Comparison of ENCODE assay signal across 8 mouse cellular contexts in the genomic region with DNA sequence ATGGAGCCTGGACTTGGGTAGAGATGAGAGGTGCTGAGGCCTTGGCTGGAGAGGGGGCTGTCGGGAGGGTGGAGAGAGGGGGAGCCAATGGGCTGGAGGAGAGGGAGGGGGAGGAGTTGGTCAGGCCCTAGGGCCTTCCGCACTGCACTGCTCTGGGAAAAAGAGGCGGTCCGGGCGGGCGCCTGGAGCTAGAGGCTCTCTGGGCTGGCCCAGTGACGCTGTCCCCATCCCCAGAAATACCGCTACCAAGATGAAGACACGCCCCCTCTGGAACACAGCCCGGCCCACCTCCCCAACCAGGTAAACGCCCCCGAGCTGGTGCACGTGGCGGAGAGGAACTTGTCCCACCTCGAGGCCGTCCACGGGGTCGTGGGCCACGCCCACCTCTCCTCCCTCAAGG. TPM values are rescaled to one million over a fixed set of nuclear protein-coding genes. Genes with fewer than 3 reads are reported as not detected.
DNase-seq lines count a peak whose midpoint lies in the region; ATAC-seq lines count a peak whose summit lies in the region.

No protein-coding gene starts in this region.

- peak overlapping the region; percentile 90 for H3K27ac ChIP-seq in embryonic facial prominence, embryonic 13.5 days
- H3K27ac ChIP-seq in heart, embryonic 15.5 days = peak overlapping the region; percentile 62
- H3K27ac ChIP-seq in limb, embryonic 13.5 days = peak overlapping the region; percentile 81; the same call in 1 of the 2 replicates
- 0 out of 2 replicates have a peak overlapping the region, but pooled peaks have one; percentile 23 for H3K27ac ChIP-seq in neural tube, embryonic 11.5 days (ENCODE audit: low read depth, low read length)

- WGBS in embryonic facial prominence, embryonic 13.5 days = 3% methylated on average over 17 of the region's 19 CpGs
- 7% methylated on average over 18 of the region's 19 CpGs for WGBS in heart, embryonic 15.5 days
- WGBS in limb, embryonic 13.5 days = 2% methylated on average over 19 of the region's 19 CpGs
- 0% methylated on average over 19 of the region's 19 CpGs for WGBS in neural tube, embryonic 11.5 days

- no peaks in the 10 kb centered on the region for H3K27me3 ChIP-seq in embryonic facial prominence, embryonic 13.5 days
- H3K27me3 ChIP-seq in heart, embryonic 15.5 days = no peaks in the 10 kb centered on the region
- H3K27me3 ChIP-seq in limb, embryonic 13.5 days = no peaks in the 10 kb centered on the region
- H3K27me3 ChIP-seq in neural tube, embryonic 11.5 days (ENCODE audit: control insufficient read depth, insufficient read depth, low read length) = no peaks in the 10 kb centered on the region

- no peaks in the 10 kb centered on the region for H3K9me3 ChIP-seq in embryonic facial prominence, embryonic 13.5 days
- no peaks in the 10 kb centered on the region for H3K9me3 ChIP-seq in heart, embryonic 15.5 days (replicated peaks)
- no peaks in the 10 kb centered on the region for H3K9me3 ChIP-seq in limb, embryonic 13.5 days
- no peaks in the 10 kb centered on the region for H3K9me3 ChIP-seq in neural tube, embryonic 11.5 days (ENCODE audit: control insufficient read depth, low read length)

- DNase-seq in right cerebral cortex, adult 18-20 months = peak; percentile 29
- no peak for DNase-seq in right cerebral cortex, postnatal 36 days (ENCODE audit: low spot score in 2 of 2)
- peak; percentile 47 for DNase-seq in neural tube, embryonic 11.5 days (ENCODE audit: low spot score)
- no peak for DNase-seq in thymus, postnatal 14 days
- no peak for DNase-seq in left cerebral cortex, adult 18-20 months (ENCODE audit: low spot score in 2 of 2)

- H3K36me3 ChIP-seq in embryonic facial prominence, embryonic 13.5 days = peaks cover 15% of the 10 kb centered on the region
- H3K36me3 ChIP-seq in heart, embryonic 15.5 days = peaks cover 8% of the 10 kb centered on the region
- H3K36me3 ChIP-seq in limb, embryonic 13.5 days = peaks cover 15% of the 10 kb centered on the region
- H3K36me3 ChIP-seq in neural tube, embryonic 11.5 days (ENCODE audit: control insufficient read depth, insufficient read depth, low read length) = peaks cover 8% of the 10 kb centered on the region

- peak; percentile 40; the same call in 1 of the 2 replicates for ATAC-seq in embryonic facial prominence, embryonic 13.5 days (ENCODE audit: insufficient number of reproducible peaks, insufficient read depth, low FRiP score, low TSS enrichment, low read depth)
- ATAC-seq in heart, embryonic 15.5 days (replicated peaks; ENCODE audit: insufficient number of reproducible peaks, insufficient read depth, low FRiP score, low read depth) = peak; percentile 54
- ATAC-seq in limb, embryonic 13.5 days (ENCODE audit: low FRiP score, low read depth) = peak; percentile 51; the same call in 1 of the 2 replicates
- ATAC-seq in neural tube, embryonic 11.5 days (ENCODE audit: insufficient read depth, low FRiP score, low TSS enrichment) = no peak

- peak overlapping the region; percentile 65 for H3K4me2 ChIP-seq in embryonic facial prominence, embryonic 13.5 days
- peak overlapping the region; percentile 54 for H3K4me2 ChIP-seq in heart, embryonic 15.5 days
- H3K4me2 ChIP-seq in limb, embryonic 13.5 days (replicated peaks) = peak overlapping the region; percentile 61
- peak overlapping the region; percentile 41 for H3K4me2 ChIP-seq in neural tube, embryonic 11.5 days (ENCODE audit: low read depth)

- peak overlapping the region; percentile 22 for H3K4me3 ChIP-seq in embryonic facial prominence, embryonic 13.5 days
- H3K4me3 ChIP-seq in heart, embryonic 15.5 days = peak overlapping the region; percentile 40
- H3K4me3 ChIP-seq in limb, embryonic 13.5 days = peak overlapping the region; percentile 23
- H3K4me3 ChIP-seq in neural tube, embryonic 11.5 days (ENCODE audit: low read depth, low read length) = peak overlapping the region; percentile 25

- peaks cover 82% of the 10 kb centered on the region for H3K4me1 ChIP-seq in embryonic facial prominence, embryonic 13.5 days
- peaks cover 55% of the 10 kb centered on the region for H3K4me1 ChIP-seq in heart, embryonic 15.5 days (replicated peaks)
- peaks cover 81% of the 10 kb centered on the region for H3K4me1 ChIP-seq in limb, embryonic 13.5 days
- H3K4me1 ChIP-seq in neural tube, embryonic 11.5 days (ENCODE audit: control insufficient read depth, insufficient read depth, low read length) = peaks cover 54% of the 10 kb centered on the region

- peak overlapping the region; percentile 62; the same call in 1 of the 2 replicates for H3K9ac ChIP-seq in embryonic facial prominence, embryonic 13.5 days
- no peak overlapping the region for H3K9ac ChIP-seq in heart, embryonic 15.5 days
- peak overlapping the region; percentile 43; the same call in 1 of the 2 replicates for H3K9ac ChIP-seq in limb, embryonic 13.5 days
- peak overlapping the region; percentile 39 for H3K9ac ChIP-seq in neural tube, embryonic 11.5 days (ENCODE audit: low read length)

RNA-seq across cellular contexts. Expression of gene Dlg4, which starts 9.9 kb away (rescaled TPM):
- polyA plus RNA-seq in embryonic facial prominence, embryonic 13.5 days (2015; fragmentation: Nextera tagmentation; extraction: Ambion mirVana) = 13.1 and 13.5 TPM in 2 replicates
- polyA plus RNA-seq in heart, embryonic 15.5 days (2015; fragmentation: Nextera tagmentation; extraction: Ambion mirVana) = 4.8 and 5.1 TPM in 2 replicates
- polyA plus RNA-seq in limb, embryonic 13.5 days (2015; fragmentation: Nextera tagmentation; extraction: Ambion mirVana) = 14.2 and 14.8 TPM in 2 replicates
- polyA plus RNA-seq in neural tube, embryonic 11.5 days (2014; fragmentation: Nextera tagmentation; extraction: Ambion mirVana) = 14.6 and 15.0 TPM in 2 replicates
- total RNA-seq in left cerebral cortex, adult 18-20 months (2021) = 100 to 1,000 TPM; 718 to 731 TPM

RNA-seq across cellular contexts. Expression of gene Acadvl, which starts 11.5 kb away (rescaled TPM):
- 78.2 and 82.3 TPM in 2 replicates for polyA plus RNA-seq in embryonic facial prominence, embryonic 13.5 days (2015; fragmentation: Nextera tagmentation; extraction: Ambion mirVana)
- 200 and 235 TPM in 2 replicates for polyA plus RNA-seq in heart, embryonic 15.5 days (2015; fragmentation: Nextera tagmentation; extraction: Ambion mirVana)
- polyA plus RNA-seq in limb, embryonic 13.5 days (2015; fragmentation: Nextera tagmentation; extraction: Ambion mirVana) = 76.0 and 81.1 TPM in 2 replicates
- polyA plus RNA-seq in neural tube, embryonic 11.5 days (2014; fragmentation: Nextera tagmentation; extraction: Ambion mirVana) = 49.3 and 54.1 TPM in 2 replicates
- 10 to 100 TPM; 55.6 to 57.9 TPM for total RNA-seq in left cerebral cortex, adult 18-20 months (2021)

RNA-seq across cellular contexts. Expression of gene Dvl2, which starts 26.3 kb away (rescaled TPM):
- polyA plus RNA-seq in embryonic facial prominence, embryonic 13.5 days (2015; fragmentation: Nextera tagmentation; extraction: Ambion mirVana) = 55.0 and 56.8 TPM in 2 replicates
- polyA plus RNA-seq in heart, embryonic 15.5 days (2015; fragmentation: Nextera tagmentation; extraction: Ambion mirVana) = 17.4 and 24.8 TPM in 2 replicates
- 54.3 and 59.8 TPM in 2 replicates for polyA plus RNA-seq in limb, embryonic 13.5 days (2015; fragmentation: Nextera tagmentation; extraction: Ambion mirVana)
- polyA plus RNA-seq in neural tube, embryonic 11.5 days (2014; fragmentation: Nextera tagmentation; extraction: Ambion mirVana) = 35.8 and 39.0 TPM in 2 replicates
- total RNA-seq in left cerebral cortex, adult 18-20 months (2021) = 10 to 100 TPM; 28.6 to 32.9 TPM

RNA-seq across cellular contexts. Expression of gene Asgr1, which starts 27.2 kb away (rescaled TPM):
- 0.24 and 0.47 TPM in 2 replicates for polyA plus RNA-seq in embryonic facial prominence, embryonic 13.5 days (2015; fragmentation: Nextera tagmentation; extraction: Ambion mirVana)
- polyA plus RNA-seq in heart, embryonic 15.5 days (2015; fragmentation: Nextera tagmentation; extraction: Ambion mirVana) = 0.29 TPM in 1 of 2 replicates, not detected in the other
- 1.4 and 2.4 TPM in 2 replicates for polyA plus RNA-seq in limb, embryonic 13.5 days (2015; fragmentation: Nextera tagmentation; extraction: Ambion mirVana)
- 0.41 TPM in 1 of 2 replicates, not detected in the other for polyA plus RNA-seq in neural tube, embryonic 11.5 days (2014; fragmentation: Nextera tagmentation; extraction: Ambion mirVana)
- 1 to 10 TPM; 2.2 to 3.8 TPM for total RNA-seq in left cerebral cortex, adult 18-20 months (2021)

RNA-seq across cellular contexts. Expression of gene Phf23, which starts 31.1 kb away (rescaled TPM):
- 87.8 and 93.3 TPM in 2 replicates for polyA plus RNA-seq in embryonic facial prominence, embryonic 13.5 days (2015; fragmentation: Nextera tagmentation; extraction: Ambion mirVana)
- 38.4 and 42.4 TPM in 2 replicates for polyA plus RNA-seq in heart, embryonic 15.5 days (2015; fragmentation: Nextera tagmentation; extraction: Ambion mirVana)
- 95.9 and 101 TPM in 2 replicates for polyA plus RNA-seq in limb, embryonic 13.5 days (2015; fragmentation: Nextera tagmentation; extraction: Ambion mirVana)
- polyA plus RNA-seq in neural tube, embryonic 11.5 days (2014; fragmentation: Nextera tagmentation; extraction: Ambion mirVana) = 54.4 and 57.6 TPM in 2 replicates
- 10 to 100 TPM; 52.6 to 53.8 TPM for total RNA-seq in left cerebral cortex, adult 18-20 months (2021)

Comparison
In these comparisons a context has a peak if more than half of its experiments do, and no peak if none do; other contexts are left out.
1. DNase-seq: peak in right cerebral cortex, adult 18-20 months (single experiment) and neural tube, embryonic 11.5 days (single experiment); none in right cerebral cortex, postnatal 36 days (0 of 2), thymus, postnatal 14 days (single experiment) and left cerebral cortex, adult 18-20 months (0 of 2).
2. H3K27ac ChIP-seq: peak in every context shown above with its lines; median percentile 90 in embryonic facial prominence, embryonic 13.5 days; 81 in limb, embryonic 13.5 days; 62 in heart, embryonic 15.5 days; 23 in neural tube, embryonic 11.5 days.
3. Peak in every context shown above with its lines, with median percentiles within 50 percentile points of each other: H3K4me2 ChIP-seq and H3K4me3 ChIP-seq.